Mouse (Mus musculus) heart, embryonic 12.5 days (tissue): ENCODE results near the gene Timm29. TPM values are rescaled to one million over a fixed set of nuclear protein-coding genes. Genes with fewer than 3 reads are reported as not detected.

ENCODE experiments used
- ATAC-seq: fragments of 200-750 bp; cut with Nextera tagmentation; 2 replicates; pipeline ENCODE4 v1.8.0; 2017; ENCODE audit warnings: moderate TSS enrichment, moderate library complexity; ENCODE audit not compliant: insufficient number of reproducible peaks, low FRiP score
- H3K27ac ChIP-seq: fragments of 300-500 bp; sonication (generic); 2 replicates; pipeline ENCODE4 v1.5.1; 2016; ENCODE audit warnings: mild to moderate bottlenecking, moderate library complexity; ENCODE audit not compliant: poor library complexity, severe bottlenecking
- H3K27me3 ChIP-seq: fragments of 300-500 bp; sonication (generic); replicated peaks from 2 replicates; pipeline ENCODE4 v1.6.1; 2016; ENCODE audit warnings: mild to moderate bottlenecking, moderate library complexity
- H3K36me3 ChIP-seq: fragments of 300-500 bp; sonication (generic); 2 replicates; pipeline ENCODE4 v1.6.1; 2016; ENCODE audit warnings: mild to moderate bottlenecking, moderate library complexity
- H3K4me1 ChIP-seq: fragments of 300-500 bp; sonication (generic); replicated peaks from 2 replicates; pipeline ENCODE4 v1.6.1; 2016; ENCODE audit warnings: mild to moderate bottlenecking
- H3K4me2 ChIP-seq: fragments of 300-500 bp; sonication (generic); 2 replicates; pipeline ENCODE4 v1.6.1; 2016; ENCODE audit warnings: mild to moderate bottlenecking, moderate library complexity
- H3K4me3 ChIP-seq: fragments of 300-500 bp; sonication (generic); 2 replicates; pipeline ENCODE4 v1.5.1; 2016; ENCODE audit warnings: mild to moderate bottlenecking
- H3K9ac ChIP-seq: fragments of 300-500 bp; sonication (generic); 2 replicates; pipeline ENCODE4 v1.6.1; 2016; ENCODE audit warnings: mild to moderate bottlenecking, moderate library complexity
- H3K9me3 ChIP-seq: fragments of 300-500 bp; sonication (generic); replicated peaks from 2 replicates; pipeline ENCODE4 v1.6.1; 2016; ENCODE audit warnings: mild to moderate bottlenecking, moderate library complexity
- WGBS: fragments of 180-500 bp; shearing (Covaris S2); methylation state at CpG from one replicate; pipeline ENCODE4 v1.1.7; 2016; 5-methylcytosine and 5-hydroxymethylcytosine counted together
- polyA plus RNA-seq: library from polyadenylated mRNA; unstranded; fragments of >200 nt; fragmentation: Nextera tagmentation; extraction: Ambion mirVana; gene quantifications from 2 replicates; pipeline ENCODE4 v1.2.1, GENCODE M21; 2016

Gene Timm29
- polyA plus RNA-seq: 33.6 and 34.5 TPM in 2 replicates

DNA sequence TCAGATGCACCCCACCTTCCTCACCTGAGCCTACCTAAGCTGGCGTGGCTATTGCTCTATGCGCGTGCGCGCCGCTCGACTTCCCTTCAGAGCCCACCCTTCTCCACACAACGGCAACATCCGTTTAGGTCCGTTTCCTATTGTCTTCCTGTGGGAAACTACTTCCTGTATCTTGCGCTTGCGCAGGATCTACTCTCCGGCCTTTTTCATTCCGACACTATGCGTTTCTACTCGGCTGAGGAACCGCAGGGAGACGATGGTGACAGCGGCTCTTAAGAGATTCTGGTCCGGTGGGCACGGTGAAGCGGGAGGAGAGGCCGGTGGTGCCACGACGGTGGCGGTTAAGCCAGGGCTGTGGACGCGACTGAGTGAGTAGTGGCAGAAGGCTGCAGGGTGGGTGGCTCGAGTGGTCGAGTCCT lies at the start of gene Timm29, which contains the start of gene Yipf2:
TSS of gene Timm29 (plus strand) at position 20 of the 419 bp plus-strand sequence.
TSS of gene Yipf2 (minus strand) at position 126 of the 419 bp plus-strand sequence.
- peaks cover 27% of the 10 kb centered on the region for H3K4me1 ChIP-seq
- ATAC-seq: peak; percentile 88
- no peaks in the 10 kb centered on the region for H3K27me3 ChIP-seq
- H3K4me3 ChIP-seq: peak within 1 kb of the TSS; percentile 96
- peak within 1 kb of the TSS; percentile 89 for H3K4me2 ChIP-seq
- under 1% methylated on average over 30 of the region's 30 CpGs for WGBS
- H3K36me3 ChIP-seq: peaks cover 54% of the 10 kb centered on the region
- H3K27ac ChIP-seq: peak within 1 kb of the TSS; percentile 78
- no peaks in the 10 kb centered on the region for H3K9me3 ChIP-seq
- peak within 1 kb of the TSS; percentile 95 for H3K9ac ChIP-seq

DNA sequence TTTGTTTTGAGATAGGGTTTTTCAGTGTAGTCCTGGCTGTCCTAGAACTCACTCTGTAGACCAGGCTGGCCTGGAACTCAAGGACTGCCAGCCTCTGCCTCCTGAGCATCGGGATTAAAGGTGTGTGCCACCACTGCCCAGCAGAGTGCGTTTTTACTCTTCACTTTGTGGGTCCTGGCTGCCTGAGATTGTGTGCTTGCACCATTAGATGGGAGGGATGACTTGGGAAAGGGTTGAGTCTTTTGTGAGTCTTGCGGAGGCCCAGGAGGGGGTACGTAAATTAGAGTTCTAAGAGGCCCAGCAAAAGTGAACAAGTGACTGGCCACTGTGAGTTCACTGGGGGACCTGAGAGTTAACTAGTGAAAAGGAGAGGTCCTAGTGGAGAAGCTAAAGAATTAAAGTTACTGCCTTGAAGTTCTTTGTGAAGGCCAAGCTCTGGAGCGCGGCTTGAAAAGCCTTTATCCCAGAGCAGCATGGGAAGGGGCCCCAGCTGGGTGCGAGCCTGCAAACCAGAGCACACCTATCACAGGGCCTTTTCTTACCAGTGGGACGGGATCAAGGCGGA lies 47.1 kb upstream of the Timm29 start:
- H3K4me3 ChIP-seq: peak overlapping the region; percentile 86
- peaks cover 15% of the 10 kb centered on the region for H3K4me1 ChIP-seq
- H3K9ac ChIP-seq: peak overlapping the region; percentile 64
- peaks cover 8% of the 10 kb centered on the region; the same call in 1 of the 2 replicates for H3K36me3 ChIP-seq
- peak; percentile 43 for ATAC-seq
- H3K9me3 ChIP-seq: no peaks in the 10 kb centered on the region
- WGBS: 16% methylated on average over 9 of the region's 9 CpGs
- peak overlapping the region; percentile 75 for H3K4me2 ChIP-seq
- peak overlapping the region; percentile 85 for H3K27ac ChIP-seq
- H3K27me3 ChIP-seq: no peaks in the 10 kb centered on the region

- Histone ChIP-seq H3K9me3 (no peaks in the 10 kb centered on the region), H3K27me3 (no peaks in the 10 kb centered on the region), H3K9ac (peak overlapping the region; percentile 64), H3K27ac (peak overlapping the region; percentile 85), H3K36me3 (peaks cover 13% of the 10 kb centered on the region), H3K4me2 (peak overlapping the region; percentile 75), H3K4me3 (peak overlapping the region; percentile 86), H3K4me1 (peaks cover 15% of the 10 kb centered on the region)
- ATAC-seq: peak; percentile 96
- WGBS: under 1% methylated on average over 66 of the region's 67 CpGs
Measured at GRCm38 (mm10) chr9:21545916-21546788, 46.4 kb upstream of the Timm29 start.

DNA sequence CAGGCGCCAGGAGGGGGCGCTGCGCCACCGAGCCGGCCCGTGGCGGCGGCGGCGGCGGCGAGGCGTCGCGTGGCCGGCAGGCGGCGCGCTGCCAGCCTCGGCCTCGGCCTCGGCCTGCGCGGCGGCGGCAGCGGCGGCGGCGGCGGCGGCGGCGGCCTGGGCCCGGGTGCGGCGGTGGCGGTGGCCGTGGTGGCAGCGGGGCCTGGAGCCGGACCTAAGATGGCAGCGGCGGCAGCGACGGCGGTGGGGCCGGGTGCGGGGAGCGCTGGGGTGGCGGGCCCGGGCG lies 45.8 kb upstream of the Timm29 start, which contains the start of gene Carm1:
TSS of gene Carm1 (plus strand) at position 106 of the 286 bp plus-strand sequence.
- Histone ChIP-seq H3K4me3 (peak within 1 kb of the TSS; percentile 86), H3K27ac (peak within 1 kb of the TSS; percentile 95), H3K4me2 (peak within 1 kb of the TSS; percentile 83), H3K36me3 (peaks cover 17% of the 10 kb centered on the region), H3K27me3 (no peaks in the 10 kb centered on the region), H3K9ac (peak within 1 kb of the TSS; percentile 91), H3K4me1 (peaks cover 15% of the 10 kb centered on the region), H3K9me3 (no peaks in the 10 kb centered on the region)
- no peak for ATAC-seq
- WGBS: 26% methylated on average over 52 of the region's 52 CpGs

DNA sequence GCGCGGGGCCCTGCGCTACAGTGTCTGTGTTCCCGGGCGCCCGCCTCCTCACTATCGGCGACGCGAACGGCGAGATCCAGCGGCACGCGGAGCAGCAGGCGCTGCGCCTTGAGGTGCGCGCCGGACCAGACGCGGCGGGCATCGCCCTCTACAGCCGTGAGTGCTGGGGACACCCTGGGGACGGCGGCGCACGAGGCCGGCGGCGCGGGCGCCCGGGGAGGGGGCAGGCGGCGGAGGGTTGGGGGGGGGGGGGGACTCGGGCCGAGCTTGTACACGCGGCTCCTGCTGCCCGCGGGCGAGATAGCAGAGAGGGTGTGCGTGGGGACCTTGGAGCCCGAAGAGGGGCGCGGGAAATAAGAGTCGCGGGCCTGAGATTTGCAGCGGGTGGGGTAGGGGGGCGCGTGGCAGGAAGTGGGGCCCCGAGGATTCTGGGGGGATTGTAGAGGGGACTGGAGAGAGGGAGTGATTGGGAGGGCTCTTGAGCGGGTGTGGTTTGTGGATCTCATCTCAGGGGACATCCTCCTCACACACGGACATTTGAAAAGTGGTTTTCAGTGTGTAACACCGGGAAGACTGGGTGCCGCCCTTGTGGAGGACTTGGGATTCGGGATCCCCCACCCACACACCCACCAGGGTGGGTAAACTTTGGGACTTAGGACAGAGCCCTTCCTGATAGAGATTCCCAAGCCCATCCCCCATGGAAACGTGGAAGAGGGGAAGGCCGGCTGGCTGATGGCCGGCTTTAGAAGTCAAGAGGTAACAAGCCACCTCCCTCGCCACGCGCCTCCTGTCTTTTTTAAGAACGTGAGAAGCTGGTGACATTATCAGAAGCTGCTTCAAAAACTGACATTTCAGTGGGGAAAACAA lies 45.2 kb upstream of the Timm29 start:
- peak overlapping the region; percentile 86 for H3K4me3 ChIP-seq
- ATAC-seq: peak; percentile 54
- H3K27ac ChIP-seq: peak overlapping the region; percentile 95
- no peaks in the 10 kb centered on the region for H3K27me3 ChIP-seq
- H3K4me1 ChIP-seq: peaks cover 15% of the 10 kb centered on the region
- no peaks in the 10 kb centered on the region for H3K9me3 ChIP-seq
- peak overlapping the region; percentile 91 for H3K9ac ChIP-seq
- under 1% methylated on average over 52 of the region's 66 CpGs for WGBS
- H3K36me3 ChIP-seq: peaks cover 20% of the 10 kb centered on the region
- H3K4me2 ChIP-seq: peak overlapping the region; percentile 83

GRCm38 (mm10) chr9:21551049-21551448 lies 41.5 kb upstream of the Timm29 start:
- WGBS: 94% methylated on average over 2 of the region's 2 CpGs
- no peak overlapping the region for H3K4me3 ChIP-seq
- H3K4me1 ChIP-seq: peaks cover 32% of the 10 kb centered on the region
- no peak overlapping the region for H3K4me2 ChIP-seq
- no peak overlapping the region for H3K27ac ChIP-seq
- H3K9ac ChIP-seq: no peak overlapping the region
- peaks cover 36% of the 10 kb centered on the region for H3K36me3 ChIP-seq
- no peak for ATAC-seq
- no peaks in the 10 kb centered on the region for H3K27me3 ChIP-seq
- H3K9me3 ChIP-seq: no peaks in the 10 kb centered on the region

DNA sequence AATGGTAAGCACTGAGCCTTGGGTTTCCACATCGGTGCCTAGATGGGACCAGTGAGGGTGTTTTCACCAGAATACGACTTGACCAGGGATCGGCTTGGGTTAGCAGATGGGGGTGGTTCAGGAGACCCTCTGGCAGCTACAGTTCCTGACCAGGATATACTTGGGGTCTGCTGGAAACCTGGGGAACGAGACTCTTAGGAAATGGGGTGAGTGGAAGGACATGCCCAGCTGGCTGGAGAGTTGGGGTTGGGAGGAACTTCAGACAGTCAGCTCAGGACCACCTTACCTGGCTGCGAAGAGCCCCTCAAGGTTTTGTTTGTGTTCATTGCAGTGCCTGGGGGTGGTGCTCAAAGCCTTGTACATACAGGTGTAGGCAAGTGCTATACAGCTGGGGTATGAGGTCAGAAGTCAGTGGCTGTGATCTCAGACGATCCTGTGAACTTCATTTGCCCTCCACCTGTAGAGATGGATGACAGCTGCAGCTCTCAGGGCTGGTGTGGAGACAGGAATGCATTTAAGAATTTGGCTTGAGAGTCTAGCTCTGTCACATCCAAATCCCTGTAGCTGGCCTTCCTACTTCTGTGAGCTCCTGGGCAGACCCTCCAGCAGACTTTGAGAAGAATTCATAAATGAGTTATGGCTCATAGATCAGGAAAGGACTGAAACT lies 38.8 kb upstream of the Timm29 start:
- H3K9ac ChIP-seq: no peak overlapping the region
- H3K9me3 ChIP-seq: no peaks in the 10 kb centered on the region
- ATAC-seq: no peak
- H3K4me3 ChIP-seq: no peak overlapping the region
- H3K4me2 ChIP-seq: no peak overlapping the region
- H3K4me1 ChIP-seq: peaks cover 45% of the 10 kb centered on the region
- H3K27ac ChIP-seq: no peak overlapping the region
- peaks cover 36% of the 10 kb centered on the region for H3K36me3 ChIP-seq
- no peaks in the 10 kb centered on the region for H3K27me3 ChIP-seq
- 86% methylated on average over 6 of the region's 6 CpGs for WGBS

DNA sequence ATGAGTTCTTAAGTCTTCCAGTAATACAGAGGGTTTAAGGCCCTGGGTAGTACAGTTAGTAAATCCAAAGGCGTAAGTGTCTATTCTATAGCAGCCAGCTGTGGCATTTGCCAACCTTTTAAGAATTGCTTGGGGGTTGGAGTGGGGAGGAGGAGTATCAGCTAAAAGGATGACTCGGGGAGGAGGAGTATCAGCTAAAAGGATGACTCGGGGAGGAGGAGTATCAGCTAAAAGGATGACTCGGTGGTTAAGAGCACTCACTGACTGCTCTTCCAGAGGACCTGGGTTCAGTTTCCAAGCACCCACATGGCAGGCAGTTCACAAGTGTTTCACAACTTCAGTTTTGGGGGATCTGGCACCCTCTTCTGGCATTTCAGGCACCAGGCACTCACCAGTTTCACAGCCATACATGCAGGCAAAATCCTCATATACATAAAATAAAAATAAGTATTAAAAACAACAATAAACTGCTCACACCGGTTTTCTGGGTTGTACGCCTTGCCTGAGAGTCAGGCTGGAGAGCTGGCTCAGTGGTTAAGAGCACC lies 37.3 kb upstream of the Timm29 start:
- H3K36me3 ChIP-seq: peaks cover 33% of the 10 kb centered on the region

DNA sequence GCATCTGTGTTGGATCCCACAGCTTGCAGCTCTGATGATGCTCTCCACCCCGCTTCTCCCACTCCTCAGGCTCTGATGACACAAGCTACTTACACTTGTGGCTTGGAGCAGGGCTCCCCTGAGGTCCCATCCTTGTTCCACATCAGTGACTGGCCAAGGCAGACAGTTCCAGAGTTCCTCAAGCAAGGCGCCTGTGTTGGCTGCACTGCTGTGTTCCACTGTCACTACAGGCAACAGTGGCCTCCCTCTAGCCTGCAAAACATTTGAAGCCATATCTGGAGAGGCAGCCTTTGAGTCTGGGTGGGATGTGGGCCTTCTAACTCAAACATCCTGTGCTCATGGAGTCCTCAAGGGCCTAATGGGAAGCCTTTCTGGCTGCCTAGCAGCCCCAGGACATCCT lies 35.5 kb upstream of the Timm29 start:
- no peaks in the 10 kb centered on the region for H3K9me3 ChIP-seq
- H3K27me3 ChIP-seq: no peaks in the 10 kb centered on the region
- WGBS: 92% methylated on average over 2 of the region's 2 CpGs
- H3K27ac ChIP-seq: peak overlapping the region; percentile 0; the same call in 1 of the 2 replicates
- peaks cover 51% of the 10 kb centered on the region for H3K4me1 ChIP-seq
- no peak overlapping the region for H3K9ac ChIP-seq
- H3K36me3 ChIP-seq: peaks cover 31% of the 10 kb centered on the region
- ATAC-seq: no peak
- no peak overlapping the region for H3K4me2 ChIP-seq
- no peak overlapping the region for H3K4me3 ChIP-seq

More for the DNA sequence above, 37.3 kb upstream of the Timm29 start:
- Histone ChIP-seq H3K9ac (no peak overlapping the region), H3K27me3 (no peaks in the 10 kb centered on the region), H3K4me2 (no peak overlapping the region), H3K4me3 (no peak overlapping the region), H3K4me1 (peaks cover 51% of the 10 kb centered on the region), H3K9me3 (no peaks in the 10 kb centered on the region), H3K27ac (no peak overlapping the region)
- WGBS: 81% methylated on average over 6 of the region's 6 CpGs
- no peak for ATAC-seq

DNA sequence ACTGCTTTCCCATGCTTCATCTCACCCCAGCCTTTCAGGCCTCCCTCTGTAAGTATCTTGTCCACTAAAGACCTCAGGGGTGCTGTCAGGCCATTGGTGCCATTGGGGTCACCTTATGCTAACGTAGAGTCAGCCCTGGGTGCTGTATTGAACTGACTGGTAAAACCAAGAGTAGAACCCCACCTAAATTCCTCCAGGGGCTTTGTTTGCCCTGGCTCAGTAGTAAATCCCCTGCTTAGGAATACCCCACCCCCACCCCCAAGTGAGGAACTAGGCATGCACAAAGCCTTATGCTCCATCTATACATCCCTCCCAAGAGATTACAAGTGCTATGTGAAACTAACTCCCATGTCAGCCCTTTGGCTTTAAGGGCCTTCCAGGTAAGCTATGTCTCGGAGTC lies 35.0 kb upstream of the Timm29 start:
- WGBS: 92% methylated on average over 2 of the region's 2 CpGs
- Histone ChIP-seq H3K4me2 (no peak overlapping the region), H3K4me1 (peaks cover 51% of the 10 kb centered on the region), H3K4me3 (no peak overlapping the region), H3K27me3 (no peaks in the 10 kb centered on the region), H3K9ac (no peak overlapping the region), H3K36me3 (peaks cover 25% of the 10 kb centered on the region), H3K27ac (peak overlapping the region; percentile 52), H3K9me3 (no peaks in the 10 kb centered on the region)
- no peak for ATAC-seq
